ENCODE assay signal across 12 mouse cellular contexts in genomic region chr6:51057229-51057628, GRCm38 (mm10).
DNase-seq lines count a peak whose midpoint lies in the region; ATAC-seq and TF ChIP-seq lines count a peak whose summit lies in the region.
"Had no signal": no experiment of that assay in that cellular context is flagged by ENCODE, and none has a peak within 500 bp of the region (broad histone marks: within the 10 kb centered on the region; RNA-seq: fewer than 3 reads in every experiment).

No protein-coding gene starts in this region.

- H3K9me3 ChIP-seq in forebrain, postnatal 0 days (ENCODE audit: low read length) = no peaks in the 10 kb centered on the region
- H3K9me3 ChIP-seq in limb, embryonic 10.5 days (replicated peaks) = no peaks in the 10 kb centered on the region
- no peaks in the 10 kb centered on the region for H3K9me3 ChIP-seq in liver, embryonic 12.5 days (replicated peaks)
- H3K9me3 ChIP-seq: heart, embryonic 10.5 days; megakaryocyte, embryonic 14.5 days had no signal

- H3K9ac ChIP-seq in forebrain, postnatal 0 days = no peak overlapping the region
- no peak overlapping the region for H3K9ac ChIP-seq in liver, embryonic 12.5 days

- H3K27ac ChIP-seq in forebrain, postnatal 0 days (ENCODE audit: low read depth, low read length) = peak overlapping the region; percentile 51
- peak overlapping the region; percentile 19; the same call in 1 of the 2 replicates for H3K27ac ChIP-seq in limb, embryonic 10.5 days
- H3K27ac ChIP-seq in liver, embryonic 12.5 days = no peak overlapping the region
- H3K27ac ChIP-seq: heart, embryonic 10.5 days had no signal

- 0 out of 2 replicates have a peak, but pooled peaks cover 3% of the 10 kb centered on the region for H3K4me1 ChIP-seq in forebrain, postnatal 0 days (ENCODE audit: insufficient read depth)
- H3K4me1 ChIP-seq in limb, embryonic 10.5 days = peaks cover 48% of the 10 kb centered on the region
- H3K4me1 ChIP-seq in liver, embryonic 12.5 days = no peaks in the 10 kb centered on the region
- H3K4me1 ChIP-seq: megakaryocyte, embryonic 14.5 days had no signal

- no peak overlapping the region for H3K4me3 ChIP-seq in forebrain, postnatal 0 days (ENCODE audit: low read depth, low read length)
- no peak overlapping the region for H3K4me3 ChIP-seq in limb, embryonic 10.5 days
- H3K4me3 ChIP-seq in liver, embryonic 12.5 days = no peak overlapping the region
- H3K4me3 ChIP-seq: heart, embryonic 10.5 days; megakaryocyte, embryonic 14.5 days had no signal

- peak; percentile 91 for ATAC-seq in forebrain, postnatal 0 days
- ATAC-seq in liver, embryonic 12.5 days = no peak

- DNase-seq in right cerebral cortex, postnatal 10 days (ENCODE audit: low spot score in 2 of 2) = peak; percentile 36 to 46
- DNase-seq in right cerebral cortex, postnatal 36 days (ENCODE audit: low spot score in 2 of 2) = no peak
- peak; percentile 73 for DNase-seq in forebrain, postnatal 0 days
- no peak for DNase-seq in limb, embryonic 10.5 days (ENCODE audit: low spot score)
- DNase-seq in telencephalon, adult 2 months (ENCODE audit: low read depth, low spot score) = peak; percentile 49
- no peak for DNase-seq in thymus, postnatal 14 days
- no peak for DNase-seq in heart, postnatal 4 days
- DNase-seq: adrenal gland, adult 8-10 months; spleen, adult 18-20 months had no signal

- no peaks in the 10 kb centered on the region for H3K27me3 ChIP-seq in forebrain, postnatal 0 days (ENCODE audit: insufficient read depth, low read length)
- peaks cover 3% of the 10 kb centered on the region; the same call in 1 of the 2 replicates for H3K27me3 ChIP-seq in limb, embryonic 10.5 days (ENCODE audit: low read depth, poor library complexity, severe bottlenecking)
- H3K27me3 ChIP-seq in liver, embryonic 12.5 days (replicated peaks) = no peaks in the 10 kb centered on the region

- no peak for TF ChIP-seq CTCF in forebrain, postnatal 0 days (IDR thresholded peaks at IDR 0.05; ENCODE audit: low read depth)

- WGBS in forebrain, postnatal 0 days = 12% methylated on average over 7 of the region's 7 CpGs
- WGBS in limb, embryonic 10.5 days = 66% methylated on average over 7 of the region's 7 CpGs
- 54% methylated on average over 7 of the region's 7 CpGs for WGBS in liver, embryonic 12.5 days (ENCODE audit: insufficient replicate concordance)

- H3K4me2 ChIP-seq in forebrain, postnatal 0 days (ENCODE audit: low read depth) = no peak overlapping the region
- H3K4me2 ChIP-seq in liver, embryonic 12.5 days = no peak overlapping the region

- H3K36me3 ChIP-seq in forebrain, postnatal 0 days (ENCODE audit: insufficient read depth) = no peaks in the 10 kb centered on the region
- no peaks in the 10 kb centered on the region for H3K36me3 ChIP-seq in limb, embryonic 10.5 days
- H3K36me3 ChIP-seq in liver, embryonic 12.5 days = no peaks in the 10 kb centered on the region
- H3K36me3 ChIP-seq: heart, embryonic 10.5 days had no signal

Comparison
In these comparisons a context has a peak if more than half of its experiments do, and no peak if none do; other contexts are left out.
1. DNase-seq: peak in right cerebral cortex, postnatal 10 days (2 of 2), forebrain, postnatal 0 days (single experiment) and telencephalon, adult 2 months (single experiment); none in right cerebral cortex, postnatal 36 days (0 of 2), limb, embryonic 10.5 days (single experiment), thymus, postnatal 14 days (single experiment) and heart, postnatal 4 days (single experiment).